Mouse (Mus musculus): ENCODE results near the gene Abhd17c. TPM values are rescaled to one million over a fixed set of nuclear protein-coding genes. Genes with fewer than 3 reads are reported as not detected.

Abhd17c gene
- total and polyA plus RNA-seq, 3 experiments: 33.5 to 55.7 TPM; not detected in 1

- no peak overlapping the region for H3K9ac ChIP-seq (ENCODE audit: control insufficient read depth, low read depth, low read length, poor library complexity, severe bottlenecking)
- no peak for TF ChIP-seq NRF1 (IDR thresholded peaks at IDR 0.05; ENCODE audit: insufficient read depth, low read depth, low read length, poor library complexity, severe bottlenecking)
- no peak for TF ChIP-seq ETS1 (IDR thresholded peaks at IDR 0.05; ENCODE audit: low read depth, low read length)
- no peak for TF ChIP-seq ZMIZ1 (IDR thresholded peaks at IDR 0.05; ENCODE audit: low read depth, low read length)
- TF ChIP-seq MYC (IDR thresholded peaks at IDR 0.05; ENCODE audit: low read depth, low read length): no peak
- H3K4me3 ChIP-seq (ENCODE audit: control insufficient read depth in 1 of 2, insufficient read depth in 1 of 2, low read depth in 2 of 2, low read length in 2 of 2): no peak overlapping the region
- H3K4me1 ChIP-seq (ENCODE audit: control insufficient read depth in 1 of 2, insufficient read depth in 2 of 2, low read length in 2 of 2): peaks cover 0 to 7% of the 10 kb centered on the region in 2 experiments; a peak in 1 of 4 replicates
- DNase-seq (ENCODE audit: low read depth, low spot score): no peak
- no peak overlapping the region for H3K27ac ChIP-seq (ENCODE audit: control insufficient read depth, low read depth, low read length)
- no peaks in the 10 kb centered on the region for H3K9me3 ChIP-seq (replicated peaks; ENCODE audit: insufficient read depth, low read length)
- H3K36me3 ChIP-seq (ENCODE audit: control insufficient read depth in 1 of 2, insufficient read depth in 2 of 2, low read length in 2 of 2): peaks cover 0 to 8% of the 10 kb centered on the region in 2 experiments; a peak in 2 of 4 replicates
- H3K79me2 ChIP-seq (ENCODE audit: control insufficient read depth, insufficient read depth, low read length, poor library complexity): no peaks in the 10 kb centered on the region
- H3K27me3 ChIP-seq (ENCODE audit: control insufficient read depth in 1 of 2, insufficient read depth in 2 of 2, low read length in 2 of 2): no peaks in the 10 kb centered on the region
Measured at GRCm38 (mm10) chr7:84159414-84159813, 7.7 kb upstream of the Abhd17c start.

GRCm38 (mm10) chr7:84153821-84154220 is 2.1 kb upstream of the Abhd17c start:
- TF ChIP-seq MEF2A (IDR thresholded peaks at IDR 0.05; ENCODE audit: extremely low read depth, insufficient replicate concordance, low read depth, low read length, poor library complexity, severe bottlenecking): no peak
- no peak for TF ChIP-seq RCOR1 (IDR thresholded peaks at IDR 0.05; ENCODE audit: low read depth, low read length)
- TF ChIP-seq TCF12 (IDR thresholded peaks at IDR 0.05; ENCODE audit: low read depth, low read length): no peak
- no peak for TF ChIP-seq MAX (IDR thresholded peaks at IDR 0.05; ENCODE audit: low read length)
- no peak for TF ChIP-seq ELF1 (IDR thresholded peaks at IDR 0.05; ENCODE audit: low read depth, low read length)
- TF ChIP-seq JUND (IDR thresholded peaks at IDR 0.05; ENCODE audit: low read depth, low read length): no peak
- H3K9me3 ChIP-seq (replicated peaks; ENCODE audit: insufficient read depth, low read length): no peaks in the 10 kb centered on the region
- H3K27ac ChIP-seq (ENCODE audit: control insufficient read depth, low read depth, low read length): no peak overlapping the region
- H3K27me3 ChIP-seq (ENCODE audit: control insufficient read depth in 1 of 2, insufficient read depth in 2 of 2, low read length in 2 of 2): no peaks in the 10 kb centered on the region
- no peak for DNase-seq (ENCODE audit: low read depth, low spot score)
- peaks cover 27% of the 10 kb centered on the region for H3K79me2 ChIP-seq (ENCODE audit: control insufficient read depth, insufficient read depth, low read length, poor library complexity)
- H3K36me3 ChIP-seq (ENCODE audit: control insufficient read depth in 1 of 2, insufficient read depth in 2 of 2, low read length in 2 of 2): peaks cover 0 to 12% of the 10 kb centered on the region in 2 experiments; a peak in 2 of 4 replicates
- H3K9ac ChIP-seq (ENCODE audit: control insufficient read depth, low read depth, low read length, poor library complexity, severe bottlenecking): no peak overlapping the region
- peaks cover 2 to 11% of the 10 kb centered on the region in 2 experiments; a peak in 2 of 4 replicates for H3K4me1 ChIP-seq (ENCODE audit: control insufficient read depth in 1 of 2, insufficient read depth in 2 of 2, low read length in 2 of 2)
- no peak overlapping the region for H3K4me3 ChIP-seq (ENCODE audit: control insufficient read depth in 1 of 2, insufficient read depth in 1 of 2, low read depth in 2 of 2, low read length in 2 of 2)

GRCm38 (mm10) chr7:84152821-84153220 is 1.1 kb upstream of the Abhd17c start:
- Histone ChIP-seq H3K79me2 (ENCODE audit: control insufficient read depth, insufficient read depth, low read length, poor library complexity) (peaks cover 37% of the 10 kb centered on the region), H3K9me3 (replicated peaks; ENCODE audit: insufficient read depth, low read length) (no peaks in the 10 kb centered on the region), H3K4me1 (ENCODE audit: control insufficient read depth in 1 of 2, insufficient read depth in 2 of 2, low read length in 2 of 2) (peaks cover 2 to 20% of the 10 kb centered on the region in 2 experiments; a peak in 2 of 4 replicates), H3K9ac (ENCODE audit: control insufficient read depth, low read depth, low read length, poor library complexity, severe bottlenecking) (no peak overlapping the region), H3K27me3 (ENCODE audit: control insufficient read depth in 1 of 2, insufficient read depth in 2 of 2, low read length in 2 of 2) (no peaks in the 10 kb centered on the region), H3K36me3 (ENCODE audit: control insufficient read depth in 1 of 2, insufficient read depth in 2 of 2, low read length in 2 of 2) (peaks cover 0 to 19% of the 10 kb centered on the region in 2 experiments; a peak in 2 of 4 replicates), H3K4me3 (ENCODE audit: control insufficient read depth in 1 of 2, insufficient read depth in 1 of 2, low read depth in 2 of 2, low read length in 2 of 2) (no peak overlapping the region), H3K27ac (ENCODE audit: control insufficient read depth, low read depth, low read length) (no peak overlapping the region)
- TF ChIP-seq SMC3 (IDR thresholded peaks at IDR 0.05; ENCODE audit: low read depth, low read length) (no peak), USF2 (IDR thresholded peaks at IDR 0.05; ENCODE audit: borderline replicate concordance in 1 of 2, insufficient read depth in 1 of 2, low read depth in 1 of 2, low read length in 2 of 2) (no peak), MAFK (IDR thresholded peaks at IDR 0.05; ENCODE audit: borderline replicate concordance, low read depth, low read length) (no peak), GABPA (IDR thresholded peaks at IDR 0.05; ENCODE audit: low read depth, low read length) (no peak), JUND (IDR thresholded peaks at IDR 0.05; ENCODE audit: low read depth, low read length) (no peak), USF1 (IDR thresholded peaks at IDR 0.05; ENCODE audit: low read depth, low read length) (no peak), ZNF384 (IDR thresholded peaks at IDR 0.05; ENCODE audit: low read depth, low read length) (no peak), CTCF (IDR thresholded peaks at IDR 0.05 in 2 of 3, conservative IDR thresholded peaks at IDR 0.05 in 1 of 3; ENCODE audit: control insufficient read depth in 1 of 3, insufficient read depth in 1 of 3, low read depth in 2 of 3, low read length in 3 of 3, poor library complexity in 1 of 3, severe bottlenecking in 1 of 3) (no peak), KAT2A (conservative IDR thresholded peaks at IDR 0.05; ENCODE audit: low read depth, low read length) (no peak), RCOR1 (IDR thresholded peaks at IDR 0.05; ENCODE audit: low read depth, low read length) (no peak), ELF1 (IDR thresholded peaks at IDR 0.05; ENCODE audit: low read depth, low read length) (no peak), POLR2AphosphoS5 (IDR thresholded peaks at IDR 0.05; ENCODE audit: borderline replicate concordance, low read depth, low read length) (no peak)
- DNase-seq (ENCODE audit: low read depth, low spot score): no peak

Measured in MEL (cell line).